Mouse (Mus musculus): ENCODE results near the gene Mbd6. TPM values are rescaled to one million over a fixed set of nuclear protein-coding genes. Genes with fewer than 3 reads are reported as not detected.
"Not testable (repeated sequence)": the region's sequence is repeated elsewhere in the genome, so short reads cannot be mapped to it uniquely, and the experiment has no call there.

Gene Mbd6
- polyA plus RNA-seq, 1 experiment from 2014 or later: 17.9 TPM

DNA sequence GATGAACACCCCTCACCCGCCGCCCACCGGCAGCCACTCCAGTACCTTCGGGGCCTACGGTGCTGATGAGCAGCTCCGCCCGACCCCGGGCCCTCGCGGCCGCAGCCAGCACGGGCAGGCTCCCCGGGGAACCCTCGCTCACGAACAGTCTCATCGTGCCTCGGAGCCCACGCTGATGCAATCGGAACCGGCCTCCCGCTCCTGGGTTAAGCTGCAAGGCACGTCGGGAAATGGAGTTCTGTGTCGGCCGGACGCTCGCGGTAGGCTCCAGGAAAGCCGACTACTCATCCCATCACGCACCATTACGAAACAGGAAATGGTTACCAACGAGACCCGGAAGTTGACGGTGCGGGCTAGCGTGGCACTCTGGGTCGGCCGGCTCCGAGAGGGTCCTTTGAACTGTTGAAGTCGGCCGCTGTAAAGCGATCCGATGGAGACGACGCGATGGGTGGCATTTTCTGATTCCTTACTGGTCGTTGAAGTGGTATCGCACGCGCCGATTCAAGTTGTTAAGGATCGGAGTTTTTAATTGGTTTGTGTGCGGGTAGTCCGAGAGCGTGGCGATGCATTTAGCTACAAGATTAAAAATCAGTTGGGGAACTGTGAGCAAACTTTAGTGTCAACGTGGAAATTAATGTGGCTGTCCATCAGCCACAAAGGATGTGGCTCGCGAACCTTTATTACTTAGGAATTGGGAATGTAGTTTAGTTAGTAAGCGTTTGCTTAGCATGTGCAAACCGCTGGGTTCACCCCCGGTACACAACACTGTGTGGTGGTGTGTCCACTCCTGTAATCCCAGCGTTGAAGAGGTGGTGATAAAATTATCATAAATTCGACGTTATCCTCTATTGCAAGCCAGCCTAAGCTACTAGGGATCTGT lies 22.9 kb upstream of the Mbd6 start, which contains the start of gene Mars:
Gene Mars, minus strand, starts transcription at position 311 of the 880 bp plus-strand sequence.
- no peaks in the 10 kb centered on the region for H3K27me3 ChIP-seq
- WGBS: under 1% methylated on average over 65 of the region's 65 CpGs
- H3K9ac ChIP-seq: peak within 1 kb of the TSS; percentile 84
- peaks cover 27% of the 10 kb centered on the region for H3K36me3 ChIP-seq
- H3K9me3 ChIP-seq (replicated peaks): no peaks in the 10 kb centered on the region
- peak within 1 kb of the TSS; percentile 64 for H3K27ac ChIP-seq
- peaks cover 12% of the 10 kb centered on the region for H3K4me1 ChIP-seq
- H3K4me3 ChIP-seq: peak within 1 kb of the TSS; percentile 75
- peak; percentile 98 for ATAC-seq (ENCODE audit: low FRiP score)
- peak within 1 kb of the TSS; percentile 80 for H3K4me2 ChIP-seq (replicated peaks)

DNA sequence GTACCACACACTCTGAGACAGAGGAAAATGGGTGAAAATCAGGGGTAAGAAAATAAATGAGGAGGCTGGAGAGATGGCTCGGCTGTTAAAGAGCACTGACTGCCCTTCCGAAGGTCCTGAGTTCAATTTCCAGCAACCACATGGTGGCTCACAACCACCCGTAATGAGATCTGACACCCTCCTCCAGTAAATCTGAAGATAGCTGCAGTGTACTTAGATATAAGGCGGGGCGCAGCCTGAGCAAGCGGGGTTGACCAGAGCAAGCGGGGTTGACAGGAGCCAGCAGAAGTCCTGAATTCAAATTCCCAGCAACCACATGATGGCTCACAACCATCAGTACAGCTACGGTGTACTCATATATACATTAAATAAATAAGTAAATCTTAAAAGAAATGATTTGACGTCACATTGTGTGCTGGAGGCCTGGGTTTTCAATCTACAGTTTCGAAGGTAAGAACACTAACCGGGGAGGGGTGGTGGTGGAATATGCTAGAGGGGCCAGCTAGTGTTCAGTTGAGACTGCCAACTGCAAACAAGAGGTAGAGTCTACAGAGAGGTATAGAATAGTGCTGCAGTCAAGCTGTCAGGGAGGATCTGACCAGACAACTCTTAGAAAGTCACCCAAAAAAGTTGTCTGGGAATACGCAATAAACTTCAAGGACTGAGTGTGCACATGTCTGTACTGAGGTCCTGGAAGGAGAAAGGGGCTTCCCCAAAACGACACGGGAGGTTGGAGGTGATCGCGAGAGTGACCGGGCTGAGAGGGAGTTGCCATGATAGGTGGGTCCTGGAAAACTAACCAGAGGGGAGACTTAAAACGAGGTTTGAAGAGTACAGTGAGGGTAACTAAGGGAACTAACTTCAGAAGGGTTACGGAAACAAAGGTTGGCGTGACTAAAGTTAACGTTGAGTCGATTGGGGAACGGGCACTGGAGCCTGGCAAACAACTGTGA lies 22.0 kb upstream of the Mbd6 start:
- no peaks in the 10 kb centered on the region for H3K9me3 ChIP-seq (replicated peaks)
- 39% methylated on average over 23 of the region's 23 CpGs for WGBS
- peak overlapping the region; percentile 80 for H3K4me2 ChIP-seq (replicated peaks)
- H3K4me1 ChIP-seq: peaks cover 12% of the 10 kb centered on the region
- H3K4me3 ChIP-seq: peak overlapping the region; percentile 75
- H3K9ac ChIP-seq: peak overlapping the region; percentile 84
- no peaks in the 10 kb centered on the region for H3K27me3 ChIP-seq
- peak; percentile 44 for ATAC-seq (ENCODE audit: low FRiP score)
- H3K36me3 ChIP-seq: peaks cover 36% of the 10 kb centered on the region
- H3K27ac ChIP-seq: peak overlapping the region; percentile 64; the same call in 1 of the 2 replicates

DNA sequence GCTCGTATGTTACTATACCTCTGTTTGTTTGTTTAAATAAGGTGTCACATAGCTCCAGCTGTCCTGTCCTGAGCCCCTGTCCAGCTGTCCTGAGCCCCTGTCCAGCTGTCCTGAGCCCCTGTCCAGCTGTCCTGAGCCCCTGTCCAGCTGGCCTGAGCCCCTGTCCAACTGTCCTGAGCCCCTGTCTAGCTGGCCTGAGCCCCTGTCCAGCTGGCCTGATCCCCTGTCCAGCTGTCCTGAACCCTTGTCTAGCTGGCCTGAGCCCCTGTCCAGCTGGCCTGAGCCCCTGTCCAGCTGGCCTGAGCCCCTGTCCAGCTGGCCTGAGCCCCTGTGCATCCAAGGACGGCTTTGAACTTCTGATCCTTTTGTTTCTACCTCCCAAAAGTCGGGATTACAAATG lies 20.3 kb upstream of the Mbd6 start:
- not testable (repeated sequence) for H3K4me2 ChIP-seq (replicated peaks); ATAC-seq (ENCODE audit: low FRiP score); H3K27me3 ChIP-seq; H3K9me3 ChIP-seq (replicated peaks); H3K4me3 ChIP-seq; H3K27ac ChIP-seq; H3K9ac ChIP-seq
- 82% methylated on average over 3 of the region's 3 CpGs for WGBS
- H3K36me3 ChIP-seq: peaks cover 52% of the 10 kb centered on the region
- H3K4me1 ChIP-seq: peaks cover 12% of the 10 kb centered on the region

DNA sequence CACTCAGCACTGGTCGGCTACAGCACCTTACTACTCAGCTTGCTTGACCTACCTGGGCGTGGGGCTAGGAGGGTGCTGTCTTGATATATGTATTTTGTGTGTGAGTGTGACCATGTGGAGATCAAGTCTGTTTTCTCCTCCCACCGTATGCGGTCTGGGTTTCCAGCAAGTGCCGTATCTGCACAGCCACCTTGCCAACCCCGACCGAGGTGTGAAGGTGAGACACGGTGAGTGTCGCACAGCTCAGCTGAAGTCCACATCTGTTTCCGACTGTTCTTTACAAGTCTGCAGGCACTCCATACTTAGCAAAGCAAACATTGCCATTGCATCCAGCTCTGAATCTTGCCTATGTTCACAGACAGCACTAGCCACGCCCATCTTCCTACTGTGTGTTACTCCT lies 14.3 kb upstream of the Mbd6 start:
- no peak for ATAC-seq (ENCODE audit: low FRiP score)
- Histone ChIP-seq H3K27me3 (no peaks in the 10 kb centered on the region), H3K4me2 (replicated peaks) (no peak overlapping the region), H3K36me3 (peaks cover 99% of the 10 kb centered on the region), H3K4me1 (no peaks in the 10 kb centered on the region), H3K9me3 (replicated peaks) (no peaks in the 10 kb centered on the region), H3K4me3 (no peak overlapping the region), H3K9ac (no peak overlapping the region), H3K27ac (no peak overlapping the region)
- 92% methylated on average over 11 of the region's 11 CpGs for WGBS

DNA sequence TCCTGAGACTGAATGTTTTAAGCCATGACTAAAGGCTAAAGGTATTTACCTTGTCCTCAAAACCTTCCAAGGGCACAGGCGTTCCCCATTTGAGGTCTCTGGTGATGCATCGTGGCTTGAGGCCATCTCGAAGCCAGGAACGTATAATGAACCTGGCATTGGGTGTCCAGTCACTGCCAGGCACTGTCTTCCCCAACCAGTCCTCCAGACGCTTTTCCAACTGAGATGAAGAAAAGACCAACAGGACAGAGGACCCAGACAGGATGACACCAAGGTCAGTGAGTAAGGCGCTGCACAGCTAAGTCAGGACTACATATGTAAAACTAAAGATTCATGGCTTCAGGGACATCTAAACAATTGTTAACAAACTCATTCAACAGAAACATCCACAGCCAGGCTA lies 11.5 kb upstream of the Mbd6 start:
- 97% methylated on average over 6 of the region's 6 CpGs for WGBS
- Histone ChIP-seq H3K4me1 (no peaks in the 10 kb centered on the region), H3K9me3 (replicated peaks) (no peaks in the 10 kb centered on the region), H3K4me3 (no peak overlapping the region), H3K4me2 (replicated peaks) (no peak overlapping the region), H3K27me3 (no peaks in the 10 kb centered on the region), H3K9ac (no peak overlapping the region), H3K36me3 (peaks cover 99% of the 10 kb centered on the region), H3K27ac (no peak overlapping the region)
- ATAC-seq (ENCODE audit: low FRiP score): no peak

DNA sequence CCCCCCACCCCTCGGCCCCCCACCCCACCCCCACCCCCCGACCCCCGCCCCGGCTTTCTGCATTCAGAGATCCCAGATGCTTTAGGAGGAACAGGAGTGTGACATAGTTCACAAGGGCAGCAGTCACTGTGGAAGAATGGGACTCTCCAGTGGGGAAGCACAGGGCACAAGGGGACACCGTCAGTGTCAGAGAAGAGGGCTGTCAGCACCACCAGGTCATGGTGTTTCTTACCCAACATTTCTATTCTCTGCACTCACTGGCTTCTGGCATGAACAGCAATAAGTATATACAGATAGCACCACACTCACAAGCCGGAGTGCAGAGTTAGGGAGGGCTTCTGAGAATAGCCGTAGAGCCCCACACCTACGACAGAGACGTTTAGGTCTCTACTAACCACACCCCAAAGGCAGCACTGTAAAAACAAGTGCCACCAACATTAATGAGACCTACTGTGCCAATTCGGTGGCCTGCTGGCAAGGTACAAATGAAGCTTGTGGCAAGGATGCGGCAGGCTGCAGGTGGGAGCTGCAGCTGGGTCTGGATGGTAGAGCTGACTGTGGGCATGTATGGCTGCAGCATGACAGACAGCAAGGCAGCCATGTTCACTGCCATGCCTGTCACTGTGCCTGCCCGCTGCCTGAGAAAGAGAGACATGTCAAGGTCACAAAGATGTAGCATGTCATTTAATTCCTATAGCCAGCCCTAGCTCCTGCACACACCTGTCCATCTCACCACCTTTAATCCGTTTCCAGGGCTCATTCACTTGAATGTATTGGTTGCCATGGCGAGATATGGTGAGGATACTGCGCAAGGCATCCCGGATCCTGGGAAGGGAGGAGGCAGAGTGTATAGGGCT lies 8.4 kb upstream of the Mbd6 start:
- H3K4me1 ChIP-seq: peaks cover 10% of the 10 kb centered on the region
- peaks cover 87% of the 10 kb centered on the region for H3K36me3 ChIP-seq
- H3K9me3 ChIP-seq (replicated peaks): no peaks in the 10 kb centered on the region
- H3K4me2 ChIP-seq (replicated peaks): no peak overlapping the region
- no peak overlapping the region for H3K27ac ChIP-seq
- no peak overlapping the region for H3K4me3 ChIP-seq
- WGBS: 92% methylated on average over 16 of the region's 16 CpGs
- H3K9ac ChIP-seq: no peak overlapping the region
- no peak for ATAC-seq (ENCODE audit: low FRiP score)
- no peaks in the 10 kb centered on the region for H3K27me3 ChIP-seq

DNA sequence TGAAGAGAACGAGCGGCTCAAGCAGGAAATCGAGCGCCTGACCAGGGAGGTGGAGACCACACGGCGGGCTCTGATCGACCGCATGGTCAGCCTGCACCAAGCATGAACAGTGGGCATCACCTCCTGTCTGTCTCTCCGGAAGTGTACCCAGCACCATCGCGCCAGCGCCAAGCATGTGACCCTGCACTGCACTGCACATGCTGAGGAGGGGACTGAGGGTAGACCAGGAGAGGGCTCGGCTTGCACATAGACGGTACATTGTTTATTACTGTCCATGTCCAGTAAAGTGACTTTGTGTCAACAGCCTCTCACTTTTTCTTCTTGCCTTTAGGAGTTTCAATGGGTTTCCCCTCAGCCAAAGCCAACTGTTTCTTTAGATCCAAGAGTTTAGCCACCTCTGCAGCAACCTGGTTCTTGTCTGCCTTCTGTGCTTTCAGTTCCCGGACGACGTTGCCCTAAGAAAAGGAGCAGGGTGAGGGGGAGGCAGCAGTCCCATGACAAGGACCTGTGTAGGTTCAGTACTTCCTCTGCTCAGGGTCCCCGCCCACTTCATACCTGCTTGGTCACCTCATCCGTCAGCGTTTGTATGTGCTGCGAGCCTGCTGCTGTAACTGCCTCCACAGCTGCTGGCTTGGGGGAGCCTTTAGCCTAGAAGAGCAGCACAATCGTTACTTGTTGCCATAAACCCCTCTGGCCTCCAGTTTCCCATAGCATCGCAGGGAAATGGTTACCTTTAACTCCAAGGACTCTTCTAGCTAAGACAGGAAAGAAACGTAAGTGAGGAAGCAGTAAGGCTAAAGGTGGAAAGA lies 7.4 kb upstream of the Mbd6 start:
- no peak overlapping the region for H3K27ac ChIP-seq
- no peak overlapping the region; the same call in 1 of the 2 replicates for H3K9ac ChIP-seq
- WGBS: 94% methylated on average over 24 of the region's 24 CpGs
- no peaks in the 10 kb centered on the region for H3K9me3 ChIP-seq (replicated peaks)
- peaks cover 76% of the 10 kb centered on the region for H3K36me3 ChIP-seq
- H3K4me1 ChIP-seq: peaks cover 20% of the 10 kb centered on the region
- no peak overlapping the region for H3K4me2 ChIP-seq (replicated peaks)
- no peak for ATAC-seq (ENCODE audit: low FRiP score)
- no peak overlapping the region for H3K4me3 ChIP-seq
- H3K27me3 ChIP-seq: no peaks in the 10 kb centered on the region

DNA sequence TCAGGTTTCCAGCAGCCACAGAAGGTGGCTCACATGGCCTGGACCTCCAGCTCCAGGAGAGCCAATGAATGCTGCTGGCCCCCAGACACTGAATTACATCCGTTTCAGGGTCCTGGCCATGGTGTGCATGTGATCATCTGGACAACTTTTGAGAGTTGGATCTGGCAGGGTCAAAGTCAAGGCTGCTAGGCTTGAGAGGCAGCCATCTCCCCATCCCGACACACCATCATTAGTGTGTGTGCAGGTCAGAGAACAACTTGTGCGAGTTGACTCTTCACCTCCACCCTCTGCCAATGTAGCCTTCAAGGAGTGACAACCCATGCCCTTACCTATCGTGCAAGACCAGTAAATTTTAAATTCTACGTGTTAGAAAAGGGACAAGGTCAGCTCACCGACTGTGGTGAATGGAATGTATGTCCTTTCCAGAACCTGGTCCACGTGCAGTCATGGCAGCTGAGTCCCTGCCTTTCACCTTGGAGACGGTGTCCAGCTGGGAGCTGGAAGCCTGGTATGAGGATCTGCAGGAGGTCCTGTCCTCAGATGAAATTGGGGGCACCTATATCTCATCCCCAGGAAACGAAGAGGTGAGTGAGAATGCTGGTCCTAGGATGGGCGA lies 6.2 kb upstream of the Mbd6 start:
- no peak overlapping the region for H3K27ac ChIP-seq
- no peak for ATAC-seq (ENCODE audit: low FRiP score)
- no peaks in the 10 kb centered on the region for H3K9me3 ChIP-seq (replicated peaks)
- H3K4me2 ChIP-seq (replicated peaks): no peak overlapping the region
- no peak overlapping the region for H3K4me3 ChIP-seq
- no peaks in the 10 kb centered on the region for H3K27me3 ChIP-seq
- peaks cover 64% of the 10 kb centered on the region for H3K36me3 ChIP-seq
- H3K9ac ChIP-seq: no peak overlapping the region
- peaks cover 22% of the 10 kb centered on the region for H3K4me1 ChIP-seq
- WGBS: 86% methylated on average over 10 of the region's 10 CpGs

DNA sequence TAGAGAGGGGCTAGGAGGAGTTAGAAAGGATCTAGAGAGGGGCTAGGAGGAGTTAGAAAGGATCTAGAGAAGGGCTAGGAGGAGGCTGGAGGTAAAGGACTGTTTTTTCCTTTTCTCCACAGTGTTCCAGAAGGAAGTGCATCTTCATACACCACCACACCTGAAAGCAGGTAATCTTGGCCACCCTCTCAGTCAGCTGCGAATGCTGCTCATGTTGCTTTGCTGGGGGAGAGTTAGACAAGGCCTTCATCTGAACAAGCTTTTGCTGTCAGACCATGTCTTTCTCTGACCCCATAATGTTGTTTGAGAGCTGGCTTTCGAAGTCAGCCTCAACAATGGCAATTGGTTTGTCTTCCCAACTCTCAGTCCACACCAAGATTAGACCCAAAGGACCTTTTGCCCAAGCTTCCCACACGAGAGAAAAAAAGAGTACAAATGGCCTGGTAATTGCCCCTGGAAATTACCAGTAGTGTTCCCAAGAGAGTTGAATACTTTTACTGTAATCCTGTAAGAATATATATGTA lies 4.8 kb upstream of the Mbd6 start:
- WGBS: 85% methylated on average over 3 of the region's 3 CpGs
- no peak for ATAC-seq (ENCODE audit: low FRiP score)
- no peak overlapping the region for H3K9ac ChIP-seq
- H3K27me3 ChIP-seq: no peaks in the 10 kb centered on the region
- H3K27ac ChIP-seq: no peak overlapping the region
- no peak overlapping the region for H3K4me3 ChIP-seq
- H3K36me3 ChIP-seq: peaks cover 51% of the 10 kb centered on the region
- peaks cover 27% of the 10 kb centered on the region for H3K4me1 ChIP-seq
- H3K4me2 ChIP-seq (replicated peaks): no peak overlapping the region
- no peaks in the 10 kb centered on the region for H3K9me3 ChIP-seq (replicated peaks)

DNA sequence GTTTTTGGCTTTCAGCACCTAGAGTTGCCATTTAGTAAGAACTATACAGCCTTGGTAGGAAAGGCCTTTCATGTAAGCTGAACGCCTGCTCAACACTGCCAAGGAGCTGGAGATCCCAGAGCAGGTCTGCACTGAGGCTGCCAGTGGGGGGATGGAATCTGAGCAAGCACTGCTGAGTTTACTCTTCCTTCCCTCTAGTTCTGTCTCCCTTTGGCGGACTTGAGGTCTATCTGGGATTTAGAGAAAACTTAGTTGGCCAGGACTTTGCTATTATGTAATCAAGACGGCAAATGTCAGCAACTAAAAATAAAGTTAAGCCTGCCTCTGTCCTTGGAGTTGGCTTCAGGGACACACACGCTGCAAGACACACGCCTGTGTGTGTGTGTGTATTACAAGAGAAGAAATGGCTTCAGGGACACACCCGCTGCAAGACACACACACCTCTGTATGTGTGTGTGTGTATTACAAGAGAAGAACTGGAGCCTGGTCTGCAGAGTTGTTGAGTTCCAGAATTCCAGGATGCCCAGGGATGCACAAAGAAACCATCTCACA lies 4.2 kb upstream of the Mbd6 start:
- Histone ChIP-seq H3K27ac (no peak overlapping the region), H3K4me2 (replicated peaks) (no peak overlapping the region), H3K4me3 (no peak overlapping the region), H3K36me3 (peaks cover 46% of the 10 kb centered on the region), H3K4me1 (peaks cover 27% of the 10 kb centered on the region), H3K9ac (no peak overlapping the region), H3K27me3 (no peaks in the 10 kb centered on the region), H3K9me3 (replicated peaks) (no peaks in the 10 kb centered on the region)
- no peak for ATAC-seq (ENCODE audit: low FRiP score)
- WGBS: 91% methylated on average over 6 of the region's 6 CpGs

All from hindbrain, embryonic 12.5 days (tissue).